Mouse (Mus musculus) macrophage (primary cell): ENCODE measurements around the gene Atp5k. TPM values are rescaled to one million over a fixed set of nuclear protein-coding genes. Genes with fewer than 3 reads are reported as not detected.
A peak's percentile ranks its signal among the peaks of the same experiment; 100 is the strongest.

Source experiments
- H3K27ac ChIP-seq: fragments of 350-480 bp; formaldehyde crosslinking; 2 replicates; pipeline ENCODE4 v1.9.0; 2021
- H3K36me3 ChIP-seq: fragments of 350-480 bp; formaldehyde crosslinking; 2 replicates; pipeline ENCODE4 v1.9.0; 2021; ENCODE audit errors: inconsistent target
- H3K4me3 ChIP-seq: fragments of 350-480 bp; formaldehyde crosslinking; 2 replicates; pipeline ENCODE4 v1.9.0; 2021; ENCODE audit errors: inconsistent target
- H3K79me2 ChIP-seq: fragments of 350-480 bp; formaldehyde crosslinking; 2 replicates; pipeline ENCODE4 v1.9.0; 2021; ENCODE audit errors: inconsistent target
- WGBS: methylation state at CpG from one replicate; pipeline ENCODE4 v1.1.7; 2026; ENCODE audit warnings: inconsistent platforms; ENCODE audit not compliant: missing documents; 5-methylcytosine and 5-hydroxymethylcytosine counted together
- polyA plus RNA-seq: library from polyadenylated mRNA; stranded (reverse); fragments of 250-400 nt; gene quantifications from 3 replicates; pipeline ENCODE4 v1.2.4, GENCODE M21; 2018; ENCODE audit warnings: inconsistent platforms
- total RNA-seq, 78 experiments: library from RNA; depleted of rRNA; stranded (reverse); fragments of 250-400 nt; gene quantifications; 1 replicate in 9 of 78; 2 replicates in 24 of 78; 3 replicates in 43 of 78; 4 replicates in 2 of 78; pipeline ENCODE4 v1.2.4; 2018; ENCODE audit warnings: inconsistent platforms in 56 of 78

Atp5k gene
- total RNA-seq (2018; cell fraction: chromatin; rRNA removed): 100 to 1,000 TPM in 4 of 26 experiments, 10 to 100 TPM in 21, 1 to 10 TPM in 1; 6.4 to 146 (median 47.1) TPM
- 100 to 1,000 TPM; 208 to 352 (median 256) TPM for total RNA-seq (2018; cell fraction: cytosol; rRNA removed)
- 100 to 1,000 TPM in 6 of 26 experiments, 10 to 100 TPM in 20; 14.0 to 197 (median 70.2) TPM for total RNA-seq (2018; cell fraction: nucleus; rRNA removed)
- polyA plus RNA-seq: 215 to 532 TPM (median 387 TPM) in 3 replicates

GRCm38 (mm10) chr5:108433804-108434587, at the start of gene Atp5k:
Gene Atp5k (minus strand): TSS chr5:108434448.
- Histone ChIP-seq H3K4me3 (peak within 1 kb of the TSS; percentile 100), H3K27ac (peak within 1 kb of the TSS; percentile 61), H3K79me2 (peaks cover 18% of the 10 kb centered on the region), H3K36me3 (peaks cover 29% of the 10 kb centered on the region)
- WGBS: 2% methylated on average over 41 of the region's 42 CpGs

- Histone ChIP-seq H3K27ac (no peak overlapping the region), H3K79me2 (peaks cover 13% of the 10 kb centered on the region; the same call in 1 of the 2 replicates), H3K4me3 (no peak overlapping the region), H3K36me3 (peaks cover 24% of the 10 kb centered on the region)
- WGBS: 84% methylated on average over 6 of the region's 6 CpGs
Measured at GRCm38 (mm10) chr5:108483006-108483405, 48.8 kb upstream of the Atp5k start.

GRCm38 (mm10) chr5:108475977-108476376, 41.7 kb upstream of the Atp5k start:
- Histone ChIP-seq H3K36me3 (peaks cover 70% of the 10 kb centered on the region), H3K79me2 (peaks cover 19% of the 10 kb centered on the region), H3K27ac (no peak overlapping the region), H3K4me3 (no peak overlapping the region)
- 85% methylated on average over 3 of the region's 3 CpGs for WGBS

GRCm38 (mm10) chr5:108473737-108474136, 39.5 kb upstream of the Atp5k start:
- H3K36me3 ChIP-seq: peaks cover 65% of the 10 kb centered on the region

GRCm38 (mm10) chr5:108469617-108470016, 35.4 kb upstream of the Atp5k start:
- H3K79me2 ChIP-seq: peaks cover 74% of the 10 kb centered on the region
- H3K27ac ChIP-seq: no peak overlapping the region
- peaks cover 31% of the 10 kb centered on the region; the same call in 1 of the 2 replicates for H3K36me3 ChIP-seq
- WGBS: 96% methylated on average over 7 of the region's 7 CpGs
- H3K4me3 ChIP-seq: no peak overlapping the region

More at GRCm38 (mm10) chr5:108473737-108474136, 39.5 kb upstream of the Atp5k start:
- peaks cover 32% of the 10 kb centered on the region for H3K79me2 ChIP-seq
- no peak overlapping the region for H3K4me3 ChIP-seq
- no peak overlapping the region for H3K27ac ChIP-seq
- 89% methylated on average over 4 of the region's 4 CpGs for WGBS

- H3K27ac ChIP-seq: no peak overlapping the region
- H3K79me2 ChIP-seq: peaks cover 100% of the 10 kb centered on the region
- H3K36me3 ChIP-seq: peaks cover 1% of the 10 kb centered on the region; the same call in 1 of the 2 replicates
- H3K4me3 ChIP-seq: no peak overlapping the region
- WGBS: 88% methylated on average over 1 of the region's 1 CpGs
Measured at GRCm38 (mm10) chr5:108466647-108467046, 32.4 kb upstream of the Atp5k start.

GRCm38 (mm10) chr5:108465131-108465891, 31.1 kb upstream of the Atp5k start:
- H3K36me3 ChIP-seq: no peaks in the 10 kb centered on the region
- no peak overlapping the region for H3K4me3 ChIP-seq
- H3K79me2 ChIP-seq: peaks cover 90% of the 10 kb centered on the region
- 96% methylated on average over 5 of the region's 6 CpGs for WGBS
- H3K27ac ChIP-seq: no peak overlapping the region

GRCm38 (mm10) chr5:108462446-108462845, 28.2 kb upstream of the Atp5k start:
- H3K4me3 ChIP-seq: peak overlapping the region; percentile 97
- peaks cover 61% of the 10 kb centered on the region for H3K79me2 ChIP-seq
- no peaks in the 10 kb centered on the region for H3K36me3 ChIP-seq
- WGBS: 47% methylated on average over 4 of the region's 4 CpGs
- no peak overlapping the region for H3K27ac ChIP-seq

- WGBS: under 1% methylated on average over 46 of the region's 62 CpGs
- H3K36me3 ChIP-seq: no peaks in the 10 kb centered on the region
- peak within 1 kb of the TSS; percentile 46 for H3K27ac ChIP-seq
- peak within 1 kb of the TSS; percentile 97 for H3K4me3 ChIP-seq
- peaks cover 50% of the 10 kb centered on the region for H3K79me2 ChIP-seq
Measured at GRCm38 (mm10) chr5:108461082-108462065, 27.1 kb upstream of the Atp5k start, which contains the start of gene Pcgf3. Gene Pcgf3 (plus strand): TSS chr5:108461232.

- H3K36me3 ChIP-seq: no peaks in the 10 kb centered on the region
- H3K4me3 ChIP-seq: peak overlapping the region; percentile 97
- no peak overlapping the region for H3K27ac ChIP-seq
- 55% methylated on average over 6 of the region's 6 CpGs for WGBS
- H3K79me2 ChIP-seq: peaks cover 41% of the 10 kb centered on the region
Measured at GRCm38 (mm10) chr5:108460461-108460860, 26.2 kb upstream of the Atp5k start.

GRCm38 (mm10) chr5:108458706-108459105, 24.5 kb upstream of the Atp5k start:
- peaks cover 24% of the 10 kb centered on the region for H3K79me2 ChIP-seq
- H3K4me3 ChIP-seq: no peak overlapping the region
- H3K36me3 ChIP-seq: no peaks in the 10 kb centered on the region
- no peak overlapping the region for H3K27ac ChIP-seq
- WGBS: 82% methylated on average over 2 of the region's 2 CpGs

- H3K36me3 ChIP-seq: no peaks in the 10 kb centered on the region
- H3K27ac ChIP-seq: no peak overlapping the region
- WGBS: 86% methylated on average over 3 of the region's 3 CpGs
Measured at GRCm38 (mm10) chr5:108454094-108454493, 19.8 kb upstream of the Atp5k start.

GRCm38 (mm10) chr5:108452422-108452821, 18.2 kb upstream of the Atp5k start:
- Histone ChIP-seq H3K27ac (no peak overlapping the region), H3K36me3 (no peaks in the 10 kb centered on the region), H3K4me3 (no peak overlapping the region), H3K79me2 (no peaks in the 10 kb centered on the region)
- WGBS: 100% methylated on average over 1 of the region's 1 CpGs

More at GRCm38 (mm10) chr5:108454094-108454493, 19.8 kb upstream of the Atp5k start:
- Histone ChIP-seq H3K4me3 (no peak overlapping the region), H3K79me2 (no peaks in the 10 kb centered on the region)
